Mouse (Mus musculus) kidney, embryonic 14.5 days (tissue): ENCODE data around the gene Ang6. TPM values are rescaled to one million over a fixed set of nuclear protein-coding genes. Genes with fewer than 3 reads are reported as not detected.
A peak's percentile ranks its signal among the peaks of the same experiment; 100 is the strongest.
"Not testable (repeated sequence)": the region's sequence is repeated elsewhere in the genome, so short reads cannot be mapped to it uniquely, and the experiment has no call there.

Experiments
- ATAC-seq: fragments of 200-750 bp; cut with Nextera tagmentation; 2 replicates; pipeline ENCODE4 v1.8.0; 2017; ENCODE audit warnings: moderate number of reproducible peaks, mild to moderate bottlenecking, moderate TSS enrichment, moderate library complexity; ENCODE audit not compliant: low FRiP score, low TSS enrichment
- H3K27ac ChIP-seq: fragments of 300-500 bp; sonication (generic); 2 replicates; pipeline ENCODE4 v1.5.1; 2014; ENCODE audit warnings: low read depth, mild to moderate bottlenecking, low read length, moderate library complexity, mixed read lengths
- H3K27me3 ChIP-seq: fragments of 300-500 bp; sonication (generic); 2 replicates; pipeline ENCODE4 v1.6.1; 2014; ENCODE audit warnings: mild to moderate bottlenecking, low read length; ENCODE audit not compliant: control insufficient read depth, insufficient read depth
- H3K36me3 ChIP-seq: fragments of 300-500 bp; sonication (generic); 2 replicates; pipeline ENCODE4 v1.6.1; 2014; ENCODE audit warnings: low read length, mixed read lengths; ENCODE audit not compliant: control insufficient read depth, insufficient read depth
- H3K4me1 ChIP-seq: fragments of 300-500 bp; sonication (generic); 2 replicates; pipeline ENCODE4 v1.6.1; 2014; ENCODE audit warnings: low read length, mixed read lengths; ENCODE audit not compliant: control insufficient read depth, insufficient read depth
- H3K4me2 ChIP-seq: fragments of 300-500 bp; sonication (generic); replicated peaks from 2 replicates; pipeline ENCODE4 v1.6.1; 2014; ENCODE audit warnings: low read depth, mild to moderate bottlenecking, low read length
- H3K4me3 ChIP-seq: fragments of 300-500 bp; sonication (generic); 2 replicates; pipeline ENCODE4 v1.5.1; 2014; ENCODE audit warnings: mild to moderate bottlenecking, low read length
- H3K9ac ChIP-seq: fragments of 300-500 bp; sonication (generic); 2 replicates; pipeline ENCODE4 v1.6.1; 2014; ENCODE audit warnings: low read depth, mild to moderate bottlenecking, low read length, moderate library complexity
- H3K9me3 ChIP-seq: fragments of 300-500 bp; sonication (generic); 2 replicates; pipeline ENCODE4 v1.6.1; 2016; ENCODE audit warnings: low read length; ENCODE audit not compliant: control insufficient read depth
- WGBS: fragments of 180-500 bp; shearing (Covaris S2); extraction: QIAGEN DNeasy Blood & Tissue Kit; methylation state at CpG from one replicate; pipeline ENCODE4 v1.1.7; 2014; 5-methylcytosine and 5-hydroxymethylcytosine counted together
- polyA plus RNA-seq: library from polyadenylated mRNA; unstranded; fragments of >200 nt; fragmentation: Nextera tagmentation; extraction: Ambion mirVana; gene quantifications from 2 replicates; pipeline ENCODE4 v1.2.1, GENCODE M21; 2014

Gene Ang6
- polyA plus RNA-seq, 1 experiment from 2014 or later, result not detected

- no peak overlapping the region for H3K4me3 ChIP-seq
- H3K4me1 ChIP-seq, result no peaks in the 10 kb centered on the region
- no peaks in the 10 kb centered on the region for H3K36me3 ChIP-seq
- no peak overlapping the region for H3K9ac ChIP-seq
- H3K27ac ChIP-seq, result no peak overlapping the region
- no peaks in the 10 kb centered on the region for H3K9me3 ChIP-seq
- no peaks in the 10 kb centered on the region for H3K27me3 ChIP-seq
- H3K4me2 ChIP-seq, result no peak overlapping the region
- ATAC-seq, result peak; percentile 90
- WGBS, result 0% methylated on average over 3 of the region's 4 CpGs
Measured at GRCm38 (mm10) chr14:43983897-43984296, 18.2 kb downstream of the Ang6 start.

DNA sequence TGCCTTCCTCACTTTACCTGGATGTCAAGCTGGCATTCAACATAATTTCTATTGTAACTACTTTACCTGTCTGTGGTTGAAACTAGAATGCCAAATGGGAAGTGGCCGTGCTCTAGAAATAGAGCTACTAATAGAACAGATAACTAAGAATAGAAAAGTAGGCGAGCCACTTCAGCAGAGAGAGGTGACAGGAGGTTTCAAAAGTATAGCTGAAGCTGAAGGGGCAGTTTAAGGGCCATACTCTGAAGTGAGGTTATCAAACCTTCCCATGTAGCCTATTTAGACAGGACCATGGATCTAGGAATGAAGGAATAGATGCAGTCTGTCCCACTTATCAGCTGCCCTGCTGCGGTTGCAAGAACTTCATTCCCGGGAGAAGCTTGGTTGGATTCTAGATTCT is 18.6 kb downstream of the Ang6 start:
- Histone ChIP-seq H3K9me3 (no peaks in the 10 kb centered on the region), H3K27ac (no peak overlapping the region), H3K4me1 (no peaks in the 10 kb centered on the region), H3K4me3 (no peak overlapping the region), H3K9ac (no peak overlapping the region), H3K27me3 (no peaks in the 10 kb centered on the region), H3K36me3 (no peaks in the 10 kb centered on the region), H3K4me2 (no peak overlapping the region)
- WGBS, result 70% methylated on average over 4 of the region's 4 CpGs
- ATAC-seq, result no peak

- H3K27ac ChIP-seq, ATAC-seq, H3K9ac ChIP-seq, H3K36me3 ChIP-seq, H3K4me3 ChIP-seq, H3K4me1 ChIP-seq, H3K9me3 ChIP-seq, H3K4me2 ChIP-seq, H3K27me3 ChIP-seq: not testable (repeated sequence)
- no CpG with 5 or more reads among the region's 2 CpGs for WGBS
Measured at GRCm38 (mm10) chr14:43956769-43957168, 45.3 kb downstream of the Ang6 start, which contains the start of gene Ang5. Gene Ang5 (plus strand): TSS chr14:43957069.

- not testable (repeated sequence) for H3K27me3 ChIP-seq, H3K4me3 ChIP-seq, H3K27ac ChIP-seq, H3K9ac ChIP-seq, H3K4me1 ChIP-seq, ATAC-seq, H3K36me3 ChIP-seq, H3K9me3 ChIP-seq, H3K4me2 ChIP-seq
- no CpG with 5 or more reads among the region's 1 CpGs for WGBS
Measured at GRCm38 (mm10) chr14:43955074-43955473, 47.0 kb downstream of the Ang6 start.

- not testable (repeated sequence) for H3K4me2 ChIP-seq, H3K27me3 ChIP-seq, H3K27ac ChIP-seq, ATAC-seq, H3K4me3 ChIP-seq, H3K36me3 ChIP-seq, H3K9me3 ChIP-seq, H3K4me1 ChIP-seq, H3K9ac ChIP-seq
- WGBS, result 36% methylated on average over 1 of the region's 2 CpGs
Measured at GRCm38 (mm10) chr14:43953382-43953781, 48.7 kb downstream of the Ang6 start.

Other genes starting within 250 kb of the Ang6 start
- gene Gm8180, start 217.5 kb downstream of the Ang6 start, polyA plus RNA-seq, result not detected in 2 replicates
- not detected in 2 replicates for gene Ear1, start 126.8 kb downstream of the Ang6 start, polyA plus RNA-seq
- not detected in 2 replicates for gene Ear10, start 78.7 kb downstream of the Ang6 start, polyA plus RNA-seq
- gene Gm8113, start 76.9 kb downstream of the Ang6 start, polyA plus RNA-seq, result 21.1 and 27.7 TPM in 2 replicates
- gene Ang5, start 45.2 kb downstream of the Ang6 start, polyA plus RNA-seq, result not detected in 2 replicates
- gene Ear2, start 100.4 kb upstream of the Ang6 start, polyA plus RNA-seq, result not detected in 2 replicates
- gene Gm3327, start 121.6 kb upstream of the Ang6 start, polyA plus RNA-seq, result not detected in 2 replicates
- gene Gm8212, start 195.4 kb upstream of the Ang6 start, polyA plus RNA-seq, result not detected in 2 replicates
- gene 4930503E14Rik, start 211.0 kb upstream of the Ang6 start, polyA plus RNA-seq, result not detected in 2 replicates